22 mouse cellular contexts compared by ENCODE assay signal in the genomic region with DNA sequence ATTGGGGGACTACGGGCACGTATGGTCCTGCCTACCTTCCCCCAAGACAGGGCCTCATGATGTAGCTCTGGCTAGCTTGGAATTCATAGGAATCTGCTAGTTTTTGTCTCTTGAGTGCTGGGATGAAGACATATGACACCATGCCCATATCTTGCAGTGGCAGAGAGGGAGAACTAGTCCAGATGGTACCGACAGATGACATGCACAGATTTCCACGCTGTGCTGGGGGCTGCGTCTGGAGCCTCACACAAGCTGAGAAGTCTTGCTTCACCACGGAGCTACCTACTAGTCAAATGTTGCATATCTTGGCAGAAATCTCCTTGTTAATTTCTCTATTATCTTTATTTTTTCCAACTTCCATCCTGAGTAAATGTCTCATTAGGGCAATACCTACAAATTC. TPM values are rescaled to one million over a fixed set of nuclear protein-coding genes. Genes with fewer than 3 reads are reported as not detected.
DNase-seq lines count a peak whose midpoint lies in the region; ATAC-seq and TF ChIP-seq lines count a peak whose summit lies in the region.
"Had no signal": no experiment of that assay in that cellular context is flagged by ENCODE, and none has a peak within 500 bp of the region (broad histone marks: within the 10 kb centered on the region; RNA-seq: fewer than 3 reads in every experiment).

No protein-coding gene starts in this region.

- intact Hi-C loops in heart, adult 2 months (cut with DNase I): no loop called here

- H3K4me1 ChIP-seq in midbrain, postnatal 0 days (ENCODE audit: insufficient read depth, low read length): no peaks in the 10 kb centered on the region
- H3K4me1 ChIP-seq in midbrain, embryonic 11.5 days (ENCODE audit: control insufficient read depth, insufficient read depth, low read length): no peaks in the 10 kb centered on the region
- peaks cover 6% of the 10 kb centered on the region for H3K4me1 ChIP-seq in heart, adult 2 months (ENCODE audit: control insufficient read depth, insufficient read depth, low read length)
- H3K4me1 ChIP-seq: forebrain, embryonic 15.5 days; hindbrain, embryonic 12.5 days; intestine, embryonic 15.5 days; neural tube, embryonic 13.5 days had no signal

- no peaks in the 10 kb centered on the region for H3K9me3 ChIP-seq in midbrain, postnatal 0 days (ENCODE audit: low read length)
- no peaks in the 10 kb centered on the region for H3K9me3 ChIP-seq in midbrain, embryonic 11.5 days (ENCODE audit: control insufficient read depth, low read length)
- H3K9me3 ChIP-seq: forebrain, embryonic 15.5 days; hindbrain, embryonic 12.5 days; intestine, embryonic 15.5 days; kidney, embryonic 15.5 days; liver, embryonic 13.5 days; neural tube, embryonic 13.5 days had no signal

- no peak overlapping the region for H3K9ac ChIP-seq in midbrain, postnatal 0 days (replicated peaks; ENCODE audit: low read length, poor library complexity, severe bottlenecking)
- H3K9ac ChIP-seq in midbrain, embryonic 11.5 days (ENCODE audit: low read length): no peak overlapping the region
- H3K9ac ChIP-seq in heart, adult 2 months (ENCODE audit: low read depth, low read length): no peak overlapping the region
- H3K9ac ChIP-seq: forebrain, embryonic 15.5 days; hindbrain, embryonic 12.5 days; intestine, embryonic 15.5 days; kidney, embryonic 15.5 days; liver, embryonic 13.5 days; neural tube, embryonic 13.5 days had no signal

- 91% methylated on average over 6 of the region's 6 CpGs for WGBS in midbrain, postnatal 0 days
- WGBS in midbrain, embryonic 11.5 days: 90% methylated on average over 6 of the region's 6 CpGs
- WGBS in heart, adult 2 months: 81% methylated on average over 6 of the region's 6 CpGs

- no peak overlapping the region for H3K4me3 ChIP-seq in midbrain, postnatal 0 days (ENCODE audit: low read depth, low read length)
- H3K4me3 ChIP-seq in midbrain, embryonic 11.5 days (ENCODE audit: low read depth, low read length): no peak overlapping the region
- no peak overlapping the region for H3K4me3 ChIP-seq in heart, adult 2 months
- H3K4me3 ChIP-seq: forebrain, embryonic 15.5 days; hindbrain, embryonic 12.5 days; intestine, embryonic 15.5 days; kidney, embryonic 15.5 days; liver, embryonic 13.5 days; megakaryocyte, embryonic 14.5 days; neural tube, embryonic 13.5 days had no signal

- no peak for ATAC-seq in midbrain, postnatal 0 days (ENCODE audit: low FRiP score)
- ATAC-seq in midbrain, embryonic 11.5 days (ENCODE audit: low FRiP score): no peak
- ATAC-seq: activated CD4-positive, CD25-positive, alpha-beta regulatory T cell, adult 4 months; forebrain, embryonic 15.5 days; intestine, embryonic 15.5 days; lung, postnatal 0 days had no signal

- TF ChIP-seq EP300 in heart, adult 2 months (IDR thresholded peaks at IDR 0.05; ENCODE audit: insufficient read depth, low read depth, low read length): no peak

- no peak for TF ChIP-seq POLR2A in heart, adult 2 months (IDR thresholded peaks at IDR 0.05; ENCODE audit: insufficient read depth, low read depth, low read length)

- no peak overlapping the region for H3K4me2 ChIP-seq in midbrain, postnatal 0 days (ENCODE audit: low read depth, low read length, poor library complexity, severe bottlenecking)
- no peak overlapping the region for H3K4me2 ChIP-seq in midbrain, embryonic 11.5 days
- H3K4me2 ChIP-seq: forebrain, embryonic 15.5 days; hindbrain, embryonic 12.5 days; intestine, embryonic 15.5 days; kidney, embryonic 15.5 days; liver, embryonic 13.5 days; neural tube, embryonic 13.5 days had no signal

- H3K36me3 ChIP-seq in midbrain, postnatal 0 days (ENCODE audit: insufficient read depth, low read length): no peaks in the 10 kb centered on the region
- no peaks in the 10 kb centered on the region for H3K36me3 ChIP-seq in midbrain, embryonic 11.5 days (ENCODE audit: control insufficient read depth, insufficient read depth, low read length)
- H3K36me3 ChIP-seq in heart, adult 2 months (ENCODE audit: control insufficient read depth, insufficient read depth, low read length): no peaks in the 10 kb centered on the region
- H3K36me3 ChIP-seq: forebrain, embryonic 15.5 days; hindbrain, embryonic 12.5 days; intestine, embryonic 15.5 days; kidney, embryonic 15.5 days; liver, embryonic 13.5 days; neural tube, embryonic 13.5 days had no signal

- TF ChIP-seq CTCF in midbrain, postnatal 0 days (IDR thresholded peaks at IDR 0.05): no peak
- no peak for TF ChIP-seq CTCF in heart, adult 2 months (IDR thresholded peaks at IDR 0.05)

- DNase-seq in cerebellum, postnatal 10 days: peak; percentile 74 to 77
- no peak for DNase-seq in cerebellum, adult 18-20 months
- DNase-seq in midbrain, postnatal 0 days (ENCODE audit: low spot score): peak; percentile 33
- DNase-seq in midbrain, embryonic 11.5 days (ENCODE audit: low spot score, missing footprints): no peak
- peak; percentile 22 to 28 for DNase-seq in layer of hippocampus, postnatal 10 days (ENCODE audit: low spot score in 2 of 2)
- DNase-seq in heart, adult 2 months: no peak
- no peak for DNase-seq in heart, adult 8-10 months (ENCODE audit: low spot score)
- DNase-seq: liver, embryonic 13.5 days; thymus, postnatal 14 days had no signal

- H3K27ac ChIP-seq in midbrain, postnatal 0 days (ENCODE audit: low read depth, low read length): no peak overlapping the region
- H3K27ac ChIP-seq in midbrain, embryonic 11.5 days (ENCODE audit: low read depth, low read length): no peak overlapping the region
- H3K27ac ChIP-seq in heart, adult 2 months: no peak overlapping the region
- H3K27ac ChIP-seq: forebrain, embryonic 15.5 days; hindbrain, embryonic 12.5 days; intestine, embryonic 15.5 days; kidney, embryonic 15.5 days; liver, embryonic 13.5 days; neural tube, embryonic 13.5 days had no signal

- no peaks in the 10 kb centered on the region for H3K79me2 ChIP-seq in heart, adult 2 months (replicated peaks; ENCODE audit: control insufficient read depth, insufficient read depth, low read length)

- no peaks in the 10 kb centered on the region for H3K27me3 ChIP-seq in midbrain, postnatal 0 days (ENCODE audit: insufficient read depth, low read length)
- no peaks in the 10 kb centered on the region for H3K27me3 ChIP-seq in midbrain, embryonic 11.5 days (ENCODE audit: control insufficient read depth, insufficient read depth, low read length)
- no peaks in the 10 kb centered on the region for H3K27me3 ChIP-seq in heart, adult 2 months (ENCODE audit: control insufficient read depth, insufficient read depth, low read length)
- H3K27me3 ChIP-seq: forebrain, embryonic 15.5 days; hindbrain, embryonic 12.5 days; intestine, embryonic 15.5 days; kidney, embryonic 15.5 days; liver, embryonic 13.5 days; megakaryocyte, embryonic 14.5 days; neural tube, embryonic 13.5 days had no signal

RNA-seq across cellular contexts. Expression of a gene that starts 28.5 kb away (rescaled TPM):
- 0.05 TPM in 1 of 2 replicates, not detected in the other for total RNA-seq in midbrain, postnatal 0 days (2014; rRNA removed)
- 0.16 and 0.31 TPM in 2 replicates for polyA plus RNA-seq in midbrain, postnatal 0 days (2015; fragmentation: Nextera tagmentation; extraction: Ambion mirVana)
- 0.21 TPM in 1 of 2 replicates, not detected in the other for polyA plus RNA-seq in midbrain, embryonic 11.5 days (2014; fragmentation: Nextera tagmentation; extraction: Ambion mirVana)
- total RNA-seq in layer of hippocampus, postnatal 10 days (2021): not detected
- total RNA-seq in heart, adult 2 months (2021): under 1 TPM in 1 of 2 experiments, not detected in 1; 0.16 TPM
- 0.10 TPM in 1 of 2 replicates, not detected in the other for polyA plus RNA-seq in heart, adult 2 months (2012; rRNA removed)
- not detected for total RNA-seq in heart, adult 8-10 months (2022)
- total RNA-seq: adrenal gland, postnatal 4 days; common myeloid progenitor, adult 5-6 weeks; monocyte, adult 5-6 weeks had no signal
- polyA plus RNA-seq: activated CD4-positive, CD25-positive, alpha-beta regulatory T cell, adult 4 months; forebrain, embryonic 15.5 days; hindbrain, embryonic 12.5 days; intestine, embryonic 15.5 days; kidney, embryonic 15.5 days; limb, embryonic 11.5 days; neural tube, embryonic 13.5 days; stomach, embryonic 14.5 days had no signal

RNA-seq across cellular contexts. Expression of a gene that starts 38.7 kb away (rescaled TPM):
- 0.16 and 0.57 TPM in 2 replicates for total RNA-seq in midbrain, postnatal 0 days (2014; rRNA removed)
- 0.29 and 0.35 TPM in 2 replicates for polyA plus RNA-seq in midbrain, postnatal 0 days (2015; fragmentation: Nextera tagmentation; extraction: Ambion mirVana)
- 3.2 and 3.4 TPM in 2 replicates for polyA plus RNA-seq in midbrain, embryonic 11.5 days (2014; fragmentation: Nextera tagmentation; extraction: Ambion mirVana)
- under 1 TPM; 0.45 to 0.69 TPM for total RNA-seq in layer of hippocampus, postnatal 10 days (2021)
- total RNA-seq in heart, adult 2 months (2021): 1 to 10 TPM; 2.8 to 6.0 TPM
- polyA plus RNA-seq in heart, adult 2 months (2012; rRNA removed): 6.2 and 7.2 TPM in 2 replicates
- 1 to 10 TPM; 2.6 to 4.0 (median 3.1) TPM for total RNA-seq in heart, adult 8-10 months (2022)
- polyA plus RNA-seq: activated CD4-positive, CD25-positive, alpha-beta regulatory T cell, adult 4 months had no signal

RNA-seq across cellular contexts. Expression of a gene that starts 54.2 kb away (rescaled TPM):
- total RNA-seq in midbrain, postnatal 0 days (2014; rRNA removed): 66.1 and 81.2 TPM in 2 replicates
- 588 and 612 TPM in 2 replicates for polyA plus RNA-seq in midbrain, postnatal 0 days (2015; fragmentation: Nextera tagmentation; extraction: Ambion mirVana)
- polyA plus RNA-seq in midbrain, embryonic 11.5 days (2014; fragmentation: Nextera tagmentation; extraction: Ambion mirVana): 126 and 127 TPM in 2 replicates
- total RNA-seq in layer of hippocampus, postnatal 10 days (2021): 100 to 1,000 TPM; 306 to 350 TPM
- total RNA-seq in heart, adult 2 months (2021): 100 to 1,000 TPM in 1 of 2 experiments, 10 to 100 TPM in 1; 95.4 to 103 TPM
- 130 and 166 TPM in 2 replicates for polyA plus RNA-seq in heart, adult 2 months (2012; rRNA removed)
- 100 to 1,000 TPM in 2 of 4 experiments, 10 to 100 TPM in 2; 91.2 to 119 (median 96.3) TPM for total RNA-seq in heart, adult 8-10 months (2022)

RNA-seq across cellular contexts. Expression of a gene that starts 54.3 kb away (rescaled TPM):
- 3.4 and 5.5 TPM in 2 replicates for total RNA-seq in midbrain, postnatal 0 days (2014; rRNA removed)
- 18.6 and 20.1 TPM in 2 replicates for polyA plus RNA-seq in midbrain, postnatal 0 days (2015; fragmentation: Nextera tagmentation; extraction: Ambion mirVana)
- polyA plus RNA-seq in midbrain, embryonic 11.5 days (2014; fragmentation: Nextera tagmentation; extraction: Ambion mirVana): 9.7 and 12.1 TPM in 2 replicates
- 1 to 10 TPM; 6.6 to 8.7 TPM for total RNA-seq in layer of hippocampus, postnatal 10 days (2021)
- total RNA-seq in heart, adult 2 months (2021): 1 to 10 TPM; 2.0 to 3.4 TPM
- 5.0 and 5.5 TPM in 2 replicates for polyA plus RNA-seq in heart, adult 2 months (2012; rRNA removed)
- 1 to 10 TPM; 1.2 to 2.7 (median 2.4) TPM for total RNA-seq in heart, adult 8-10 months (2022)
- total RNA-seq: common myeloid progenitor, adult 5-6 weeks; monocyte, adult 5-6 weeks had no signal

RNA-seq across cellular contexts. Expression of a gene that starts 56.2 kb away (rescaled TPM):
- 43.0 and 76.9 TPM in 2 replicates for total RNA-seq in midbrain, postnatal 0 days (2014; rRNA removed)
- 138 and 154 TPM in 2 replicates for polyA plus RNA-seq in midbrain, postnatal 0 days (2015; fragmentation: Nextera tagmentation; extraction: Ambion mirVana)
- 226 and 232 TPM in 2 replicates for polyA plus RNA-seq in midbrain, embryonic 11.5 days (2014; fragmentation: Nextera tagmentation; extraction: Ambion mirVana)
- 10 to 100 TPM; 44.8 to 55.3 TPM for total RNA-seq in layer of hippocampus, postnatal 10 days (2021)
- total RNA-seq in heart, adult 2 months (2021): 10 to 100 TPM; 30.7 to 34.5 TPM
- polyA plus RNA-seq in heart, adult 2 months (2012; rRNA removed): 38.9 and 48.1 TPM in 2 replicates
- total RNA-seq in heart, adult 8-10 months (2022): 10 to 100 TPM; 22.2 to 31.6 (median 29.0) TPM

Comparison
In these comparisons a context has a peak if more than half of its experiments do, and no peak if none do; other contexts are left out.
1. DNase-seq: peak in cerebellum, postnatal 10 days (2 of 2), midbrain, postnatal 0 days (single experiment) and layer of hippocampus, postnatal 10 days (2 of 2); none in cerebellum, adult 18-20 months (0 of 2), midbrain, embryonic 11.5 days (single experiment), heart, adult 2 months (0 of 2) and heart, adult 8-10 months (single experiment).